Mouse (Mus musculus) lung, postnatal 0 days (tissue): ENCODE measurements around the gene Dph5.

ENCODE experiments used
- CTCF ChIP-seq: IDR thresholded peaks from 2 replicates; pipeline ENCODE4 v1.5.1; 2016; ENCODE audit warnings: antibody characterized with exemption, mild to moderate bottlenecking
- EP300 ChIP-seq: IDR thresholded peaks from 2 replicates; pipeline ENCODE4 v1.6.1; 2016; ENCODE audit warnings: antibody characterized with exemption, mild to moderate bottlenecking, control low read depth

DNA sequence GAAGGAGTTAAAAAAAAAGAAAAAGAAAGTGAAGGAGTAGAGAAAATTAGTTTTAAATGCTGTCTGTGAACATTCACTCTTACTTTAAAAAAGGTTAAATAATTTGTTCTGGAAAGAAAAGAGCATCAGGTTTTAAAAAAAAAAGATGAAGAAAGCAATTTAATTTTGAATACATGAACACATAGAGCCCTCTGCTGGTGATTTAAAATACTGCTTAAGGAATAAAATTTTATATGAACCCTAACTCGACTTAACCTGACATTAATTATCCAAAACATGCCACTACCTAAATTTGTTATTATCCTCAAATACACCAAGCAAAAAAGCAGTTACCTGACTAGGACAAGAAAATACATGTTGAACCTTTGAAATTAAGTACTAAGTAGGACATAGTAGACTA is 91.4 kb downstream of the Dph5 start:
- peak; percentile 54 for TF ChIP-seq CTCF
- no peak for TF ChIP-seq EP300
